Mouse (Mus musculus) embryonic facial prominence, embryonic 14.5 days (tissue): Measurements from ENCODE around the gene Sost. TPM values are rescaled to one million over a fixed set of nuclear protein-coding genes. Genes with fewer than 3 reads are reported as not detected.

Source experiments
- ATAC-seq: fragments of 200-750 bp; cut with Nextera tagmentation; 2 replicates; pipeline ENCODE4 v1.8.0; 2017; ENCODE audit warnings: low read depth, moderate number of reproducible peaks, moderate TSS enrichment
- DNase-seq: peaks from one replicate; pipeline ENCODE4 v3.0.0-alpha.2; 2015; ENCODE audit warnings: low spot score
- H3K27ac ChIP-seq: fragments of 300-500 bp; sonication (generic); replicated peaks from 2 replicates; pipeline ENCODE4 v1.5.1; 2014; ENCODE audit warnings: low read depth, mild to moderate bottlenecking, low read length, moderate library complexity
- H3K27me3 ChIP-seq: fragments of 300-500 bp; sonication (generic); replicated peaks from 2 replicates; pipeline ENCODE4 v1.6.1; 2014; ENCODE audit warnings: low read length; ENCODE audit not compliant: control insufficient read depth, insufficient read depth
- H3K36me3 ChIP-seq: fragments of 300-500 bp; sonication (generic); 2 replicates; pipeline ENCODE4 v1.6.1; 2014; ENCODE audit warnings: low read length, mixed read lengths; ENCODE audit not compliant: control insufficient read depth, insufficient read depth
- H3K4me1 ChIP-seq: fragments of 300-500 bp; sonication (generic); 2 replicates; pipeline ENCODE4 v1.6.1; 2014; ENCODE audit warnings: antibody characterized with exemption, low read length; ENCODE audit not compliant: control insufficient read depth, insufficient read depth
- H3K4me2 ChIP-seq: fragments of 300-500 bp; sonication (generic); 2 replicates; pipeline ENCODE4 v1.6.1; 2014; ENCODE audit warnings: low read depth, mild to moderate bottlenecking, low read length, moderate library complexity, mixed read lengths
- H3K4me3 ChIP-seq: fragments of 300-500 bp; sonication (generic); 2 replicates; pipeline ENCODE4 v1.5.1; 2014; ENCODE audit warnings: low read depth, mild to moderate bottlenecking, low read length
- H3K9ac ChIP-seq: fragments of 300-500 bp; sonication (generic); 2 replicates; pipeline ENCODE4 v1.6.1; 2014; ENCODE audit warnings: low read depth, mild to moderate bottlenecking, low read length, moderate library complexity, mixed read lengths
- H3K9me3 ChIP-seq: fragments of 300-500 bp; sonication (generic); 2 replicates; pipeline ENCODE4 v1.6.1; 2016; ENCODE audit warnings: low read length; ENCODE audit not compliant: control insufficient read depth
- WGBS: fragments of 180-500 bp; shearing (Covaris S2); extraction: QIAGEN DNeasy Blood & Tissue Kit; methylation state at CpG from one replicate; pipeline ENCODE4 v1.1.7; 2014; 5-methylcytosine and 5-hydroxymethylcytosine counted together
- polyA plus RNA-seq: library from polyadenylated mRNA; unstranded; fragments of >200 nt; fragmentation: Nextera tagmentation; extraction: Ambion mirVana; gene quantifications from 2 replicates; pipeline ENCODE4 v1.2.1, GENCODE M21; 2014

Sost gene
- polyA plus RNA-seq, 1 experiment from 2014 or later: not detected

DNA sequence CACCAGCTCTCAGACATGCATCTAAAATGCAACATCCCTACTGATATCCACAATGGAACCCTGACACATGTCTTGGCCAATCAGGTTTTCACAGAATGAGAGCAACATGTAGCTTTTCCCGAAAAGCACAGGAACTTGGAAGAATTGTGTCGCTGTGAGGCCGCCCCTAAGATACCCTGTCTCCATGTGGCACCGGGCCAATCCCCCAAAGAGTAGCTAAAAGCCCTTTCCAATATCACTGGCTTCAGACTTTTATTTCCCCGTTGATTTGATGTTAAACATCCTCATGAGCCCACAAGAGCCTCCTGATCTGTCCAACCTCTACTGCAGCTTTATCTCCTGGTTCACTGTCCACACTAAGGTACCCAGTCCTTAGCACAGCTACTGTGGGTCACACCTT, 39.9 kb upstream of the Sost start:
- no peak overlapping the region for H3K9ac ChIP-seq
- no peak overlapping the region for H3K4me2 ChIP-seq
- no peak for DNase-seq
- H3K9me3 ChIP-seq: no peaks in the 10 kb centered on the region
- no peak for ATAC-seq
- H3K4me1 ChIP-seq: no peaks in the 10 kb centered on the region
- H3K4me3 ChIP-seq: no peak overlapping the region
- H3K36me3 ChIP-seq: no peaks in the 10 kb centered on the region
- WGBS: 84% methylated on average over 5 of the region's 5 CpGs
- no peak overlapping the region for H3K27ac ChIP-seq
- no peaks in the 10 kb centered on the region for H3K27me3 ChIP-seq

DNA sequence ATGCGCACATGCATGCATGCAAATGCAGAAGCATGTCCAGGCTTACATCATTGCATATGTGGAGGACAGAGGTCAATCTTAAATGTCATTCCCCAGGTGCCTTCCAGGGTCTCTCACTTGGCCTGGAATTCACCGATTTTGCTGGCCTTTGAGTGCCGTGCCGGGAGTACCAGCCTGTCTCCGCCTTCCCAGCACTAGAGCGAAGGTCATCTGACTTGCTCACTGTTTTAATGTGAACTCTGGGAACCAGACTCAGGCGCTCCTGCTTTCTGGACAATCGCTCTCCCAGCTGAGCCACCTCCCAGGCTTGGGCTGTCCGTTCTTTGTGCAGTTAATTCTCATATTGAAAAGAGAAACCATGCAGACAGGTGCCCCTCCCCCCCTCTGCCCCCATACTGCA, 39.5 kb upstream of the Sost start:
- Histone ChIP-seq H3K4me3 (no peak overlapping the region), H3K27ac (no peak overlapping the region), H3K9ac (no peak overlapping the region), H3K27me3 (no peaks in the 10 kb centered on the region), H3K4me2 (no peak overlapping the region), H3K36me3 (no peaks in the 10 kb centered on the region), H3K9me3 (no peaks in the 10 kb centered on the region), H3K4me1 (no peaks in the 10 kb centered on the region)
- no peak for ATAC-seq
- 68% methylated on average over 9 of the region's 9 CpGs for WGBS
- DNase-seq: no peak

DNA sequence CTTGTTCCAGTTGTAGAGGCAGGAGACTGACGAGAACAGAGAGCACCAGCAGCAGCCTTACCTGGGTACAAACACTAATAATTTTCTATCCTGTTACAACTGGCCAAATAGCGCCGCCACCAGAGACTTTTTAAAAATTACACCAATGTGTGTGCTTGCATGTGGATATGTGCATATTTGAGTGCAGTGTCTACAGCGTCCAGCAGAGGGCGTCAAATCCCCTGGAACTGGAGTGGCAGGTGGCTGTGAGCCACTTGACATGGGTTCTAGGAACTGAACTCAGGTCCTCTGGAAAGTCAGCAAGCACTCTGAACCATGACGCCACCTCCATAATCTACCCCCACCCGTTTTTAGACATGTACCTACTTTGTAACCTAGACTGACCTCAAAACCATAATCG, 37.4 kb upstream of the Sost start:
- Histone ChIP-seq H3K27me3 (no peaks in the 10 kb centered on the region), H3K36me3 (no peaks in the 10 kb centered on the region), H3K27ac (no peak overlapping the region), H3K4me3 (no peak overlapping the region), H3K4me2 (no peak overlapping the region), H3K9me3 (no peaks in the 10 kb centered on the region), H3K4me1 (no peaks in the 10 kb centered on the region), H3K9ac (no peak overlapping the region)
- DNase-seq (no peak), ATAC-seq (no peak)
- 90% methylated on average over 8 of the region's 8 CpGs for WGBS

DNA sequence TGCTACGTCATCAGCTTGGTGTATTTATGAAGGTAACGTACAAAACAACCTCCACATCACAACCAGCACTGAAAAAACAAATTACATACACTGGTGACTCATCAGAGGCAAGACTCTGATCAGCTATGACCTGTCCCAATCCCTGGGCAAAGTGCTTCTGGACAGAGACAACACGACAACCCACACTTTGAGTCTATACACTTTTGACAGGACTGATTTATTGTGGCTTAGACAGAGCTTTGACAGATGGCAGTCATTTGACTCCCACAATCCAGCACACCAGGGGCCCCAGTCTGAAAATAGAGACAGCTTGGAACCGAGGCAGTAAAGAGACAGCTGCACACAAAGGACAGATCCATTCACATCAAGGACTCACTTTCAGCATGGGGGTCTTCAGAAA, 32.7 kb upstream of the Sost start:
- no peaks in the 10 kb centered on the region for H3K4me1 ChIP-seq
- no peak overlapping the region for H3K9ac ChIP-seq
- DNase-seq: peak; percentile 48
- no peaks in the 10 kb centered on the region for H3K36me3 ChIP-seq
- peak; percentile 57; the same call in 1 of the 2 replicates for ATAC-seq
- no peak overlapping the region for H3K4me3 ChIP-seq
- no peaks in the 10 kb centered on the region for H3K9me3 ChIP-seq
- no peak overlapping the region for H3K4me2 ChIP-seq
- H3K27ac ChIP-seq: no peak overlapping the region; the same call in 1 of the 2 replicates
- H3K27me3 ChIP-seq: no peaks in the 10 kb centered on the region
- WGBS: 54% methylated on average over 4 of the region's 4 CpGs

DNA sequence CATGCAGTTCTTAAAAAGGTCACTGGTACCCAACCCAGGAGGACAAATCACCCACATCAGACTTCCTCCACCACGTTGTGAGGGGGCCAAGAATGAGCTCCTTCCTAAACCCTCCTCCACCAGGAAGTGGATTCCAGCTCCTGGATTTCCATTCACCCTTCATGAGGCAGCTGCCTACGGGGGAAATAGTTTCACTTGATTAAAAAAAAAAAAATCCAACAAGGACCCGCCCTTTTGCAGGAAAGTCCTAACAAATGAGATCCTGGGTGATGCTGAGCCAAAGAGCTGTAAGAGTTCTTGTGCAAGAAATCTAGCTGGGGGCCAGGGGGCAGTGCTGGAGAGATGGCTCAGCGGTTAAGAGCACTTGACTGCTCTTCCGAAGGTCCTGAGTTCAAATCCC, 31.4 kb upstream of the Sost start:
- H3K4me1 ChIP-seq: no peaks in the 10 kb centered on the region
- H3K27ac ChIP-seq: no peak overlapping the region
- H3K4me3 ChIP-seq: no peak overlapping the region
- no peaks in the 10 kb centered on the region for H3K27me3 ChIP-seq
- no peak overlapping the region for H3K4me2 ChIP-seq
- H3K9ac ChIP-seq: no peak overlapping the region
- WGBS: 35% methylated on average over 5 of the region's 5 CpGs
- H3K36me3 ChIP-seq: no peaks in the 10 kb centered on the region
- ATAC-seq: no peak
- DNase-seq: peak; percentile 53
- no peaks in the 10 kb centered on the region for H3K9me3 ChIP-seq

DNA sequence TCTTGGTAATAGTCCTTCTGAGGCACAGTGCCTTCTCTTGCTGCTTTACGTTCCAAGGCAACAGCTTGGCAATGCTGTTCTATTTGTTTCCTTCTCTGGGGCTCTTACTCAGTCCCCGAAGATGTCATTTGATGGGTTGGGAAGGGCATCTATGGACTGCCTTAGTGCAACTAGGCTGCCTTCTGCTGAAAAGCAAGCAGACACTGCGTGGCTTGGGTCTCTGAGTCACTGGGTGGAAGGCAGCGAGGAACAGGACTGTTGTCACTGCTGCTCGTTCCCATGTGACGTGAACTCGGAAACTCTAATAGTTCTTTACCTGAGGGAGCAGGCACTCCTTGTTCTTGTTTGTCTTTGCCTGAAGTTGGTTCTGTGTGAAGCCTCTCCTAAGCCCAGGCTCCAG, 29.1 kb upstream of the Sost start:
- H3K4me2 ChIP-seq: no peak overlapping the region
- WGBS: 82% methylated on average over 7 of the region's 7 CpGs

DNA sequence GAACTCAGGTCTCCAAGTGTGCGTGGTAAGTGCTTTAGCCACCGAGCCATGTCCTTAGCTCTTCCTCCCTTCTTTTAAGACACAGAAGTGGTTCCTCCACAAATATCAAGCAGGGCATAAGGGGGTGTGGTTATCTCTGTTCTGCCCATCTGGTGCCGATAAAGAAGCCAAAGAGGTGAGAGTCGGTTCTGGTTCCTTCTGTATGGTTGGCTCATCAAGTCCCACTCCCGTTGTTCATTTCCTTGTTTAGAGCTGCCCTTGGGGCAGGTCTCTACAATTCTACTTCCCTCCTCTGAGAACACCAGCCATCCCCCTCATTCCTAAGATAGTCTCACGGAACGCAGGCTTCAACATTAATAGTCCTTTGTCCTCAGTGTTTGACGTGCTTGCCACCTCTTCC, 27.3 kb upstream of the Sost start:
- Histone ChIP-seq H3K4me2 (no peak overlapping the region), H3K9ac (no peak overlapping the region), H3K27me3 (no peaks in the 10 kb centered on the region), H3K4me3 (no peak overlapping the region), H3K36me3 (no peaks in the 10 kb centered on the region), H3K9me3 (no peaks in the 10 kb centered on the region), H3K27ac (no peak overlapping the region), H3K4me1 (no peaks in the 10 kb centered on the region)
- no peak for ATAC-seq
- no peak for DNase-seq
- WGBS: 46% methylated on average over 8 of the region's 8 CpGs

More for the DNA sequence above, 29.1 kb upstream of the Sost start:
- Histone ChIP-seq H3K27me3 (no peaks in the 10 kb centered on the region), H3K27ac (no peak overlapping the region), H3K4me1 (no peaks in the 10 kb centered on the region), H3K9me3 (no peaks in the 10 kb centered on the region), H3K36me3 (no peaks in the 10 kb centered on the region), H3K4me3 (no peak overlapping the region), H3K9ac (no peak overlapping the region)
- no peak for DNase-seq
- ATAC-seq: no peak

DNA sequence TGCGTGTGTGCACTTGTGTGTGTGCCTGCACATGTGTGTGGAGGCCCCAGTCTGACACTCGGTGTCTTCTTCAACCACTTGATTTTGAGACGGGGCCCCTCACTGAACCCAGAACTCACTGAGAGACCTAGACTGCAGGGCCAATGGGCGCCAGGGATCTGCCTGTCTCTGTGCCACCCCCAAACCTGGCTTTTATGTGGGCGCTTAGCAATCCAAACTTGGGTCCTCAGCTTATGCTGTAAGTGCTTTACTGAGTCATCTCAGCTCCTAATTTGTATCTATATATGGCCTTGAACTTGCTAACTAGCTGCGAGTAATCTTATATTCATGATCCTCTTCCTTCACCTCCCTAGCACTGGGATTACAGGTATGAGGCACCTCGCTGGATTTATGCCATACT, 25.6 kb upstream of the Sost start:
- 85% methylated on average over 7 of the region's 7 CpGs for WGBS
- H3K9ac ChIP-seq: no peak overlapping the region

DNA sequence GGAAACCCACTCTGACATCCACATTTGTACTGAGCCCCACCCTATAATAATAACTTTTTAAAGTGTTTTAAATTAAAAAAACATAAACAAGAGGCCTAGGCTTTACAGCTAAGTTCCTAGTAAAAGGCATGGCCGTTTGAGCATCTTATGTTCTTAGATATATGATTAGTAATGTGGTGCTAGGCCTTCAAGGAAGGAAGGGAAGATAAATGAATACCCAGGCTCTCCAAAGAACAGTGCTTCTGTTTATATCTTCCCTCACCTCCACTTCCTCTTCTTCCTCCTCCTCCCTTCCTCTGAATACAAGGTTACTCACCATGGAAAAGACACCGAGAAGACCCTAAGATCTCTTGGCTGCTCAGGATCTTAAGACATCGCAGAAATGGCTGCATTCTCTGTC, 25.0 kb upstream of the Sost start:
- Histone ChIP-seq H3K9me3 (no peaks in the 10 kb centered on the region), H3K4me3 (no peak overlapping the region), H3K4me2 (no peak overlapping the region), H3K9ac (no peak overlapping the region), H3K27ac (no peak overlapping the region), H3K4me1 (no peaks in the 10 kb centered on the region), H3K27me3 (no peaks in the 10 kb centered on the region; the same call in 1 of the 2 replicates), H3K36me3 (no peaks in the 10 kb centered on the region)
- DNase-seq (no peak), ATAC-seq (no peak)
- 70% methylated on average over 3 of the region's 3 CpGs for WGBS

More for the DNA sequence above, 25.6 kb upstream of the Sost start:
- Histone ChIP-seq H3K4me2 (no peak overlapping the region), H3K4me1 (no peaks in the 10 kb centered on the region), H3K27ac (no peak overlapping the region), H3K9me3 (no peaks in the 10 kb centered on the region), H3K36me3 (no peaks in the 10 kb centered on the region), H3K4me3 (no peak overlapping the region), H3K27me3 (no peaks in the 10 kb centered on the region; the same call in 1 of the 2 replicates)
- no peak for ATAC-seq
- no peak for DNase-seq
